Mouse (Mus musculus): ENCODE data around the gene Pdgfc.

DNA sequence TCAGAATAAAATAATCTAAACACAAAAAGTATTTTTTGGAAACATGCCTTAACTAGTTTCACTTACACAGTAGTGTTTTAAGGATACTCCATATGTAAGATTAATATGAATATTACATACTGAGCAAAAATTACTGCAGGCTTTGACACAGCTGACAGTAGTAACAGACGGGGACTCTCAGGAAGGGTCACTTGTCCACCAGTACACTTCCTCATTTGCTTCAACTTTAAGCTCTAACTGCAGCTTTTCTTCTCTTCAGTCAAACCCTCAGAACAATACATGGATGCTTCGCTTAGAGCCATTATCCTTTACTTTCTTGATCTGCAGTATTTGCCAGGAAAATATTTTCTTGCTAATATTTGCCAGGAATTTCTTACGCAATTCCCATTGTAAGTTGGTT, 87.2 kb downstream of the Pdgfc start:
- TF ChIP-seq NANOG (IDR thresholded peaks at IDR 0.05; ENCODE audit: borderline replicate concordance, low read length) (no peak), CTCF (conservative IDR thresholded peaks at IDR 0.05; ENCODE audit: low read length) (no peak), POU5F1 (IDR thresholded peaks at IDR 0.05; ENCODE audit: borderline replicate concordance, low read length) (no peak)

Measured in E14TG2a.4 (cell line).